Mouse (Mus musculus) myocyte (in vitro differentiated cells): Measurements from ENCODE around the gene Rhou. TPM values are rescaled to one million over a fixed set of nuclear protein-coding genes. Genes with fewer than 3 reads are reported as not detected.

Experiments used
- polyA plus RNA-seq: library from polyadenylated mRNA; unstranded; fragments of >200 nt; fragmentation: generic; extraction: Trizol; gene quantifications from one replicate; pipeline ENCODE4 v1.2.1, GENCODE M21; 2012; ENCODE audit warnings: missing spikeins

The Rhou gene
- polyA plus RNA-seq, 1 experiment, result 11.8 TPM

Other genes with a start within 250 kb of the Rhou start
- gene Mc1r, start 246.8 kb upstream of the Rhou start, polyA plus RNA-seq, result 0.02 TPM
- gene Tubb3, start 242.5 kb upstream of the Rhou start, polyA plus RNA-seq, result 85.5 TPM
- 19.6 TPM for gene Def8, start 230.4 kb upstream of the Rhou start, polyA plus RNA-seq
- gene Afg3l1, start 176.0 kb upstream of the Rhou start, polyA plus RNA-seq, result 35.0 TPM
- gene Dbndd1, start 138.5 kb upstream of the Rhou start, polyA plus RNA-seq, result 14.2 TPM
- 25.6 TPM for gene Gas8, start 135.1 kb upstream of the Rhou start, polyA plus RNA-seq
- 24.0 TPM for gene Rab4a, start 152.1 kb downstream of the Rhou start, polyA plus RNA-seq
- 2.3 TPM for gene Ccsap, start 206.3 kb downstream of the Rhou start, polyA plus RNA-seq
- 9,007 TPM for gene Acta1, start 240.8 kb downstream of the Rhou start, polyA plus RNA-seq